Mouse (Mus musculus): ENCODE measurements around the gene Pou3f1.

- no peak for TF ChIP-seq CTCF (IDR thresholded peaks at IDR 0.05)
- TF ChIP-seq POLR2A (IDR thresholded peaks at IDR 0.05; ENCODE audit: insufficient read depth, low read depth, low read length): no peak
These were observed 25.2 kb upstream of the Pou3f1 start for GRCm38 (mm10) chr4:124631456-124631855.
